Mouse (Mus musculus): ENCODE results near the gene Pbld1. TPM values are rescaled to one million over a fixed set of nuclear protein-coding genes. Genes with fewer than 3 reads are reported as not detected.

Pbld1 gene
- polyA plus RNA-seq, 1 experiment from 2014 or later: 6.9 TPM

DNA sequence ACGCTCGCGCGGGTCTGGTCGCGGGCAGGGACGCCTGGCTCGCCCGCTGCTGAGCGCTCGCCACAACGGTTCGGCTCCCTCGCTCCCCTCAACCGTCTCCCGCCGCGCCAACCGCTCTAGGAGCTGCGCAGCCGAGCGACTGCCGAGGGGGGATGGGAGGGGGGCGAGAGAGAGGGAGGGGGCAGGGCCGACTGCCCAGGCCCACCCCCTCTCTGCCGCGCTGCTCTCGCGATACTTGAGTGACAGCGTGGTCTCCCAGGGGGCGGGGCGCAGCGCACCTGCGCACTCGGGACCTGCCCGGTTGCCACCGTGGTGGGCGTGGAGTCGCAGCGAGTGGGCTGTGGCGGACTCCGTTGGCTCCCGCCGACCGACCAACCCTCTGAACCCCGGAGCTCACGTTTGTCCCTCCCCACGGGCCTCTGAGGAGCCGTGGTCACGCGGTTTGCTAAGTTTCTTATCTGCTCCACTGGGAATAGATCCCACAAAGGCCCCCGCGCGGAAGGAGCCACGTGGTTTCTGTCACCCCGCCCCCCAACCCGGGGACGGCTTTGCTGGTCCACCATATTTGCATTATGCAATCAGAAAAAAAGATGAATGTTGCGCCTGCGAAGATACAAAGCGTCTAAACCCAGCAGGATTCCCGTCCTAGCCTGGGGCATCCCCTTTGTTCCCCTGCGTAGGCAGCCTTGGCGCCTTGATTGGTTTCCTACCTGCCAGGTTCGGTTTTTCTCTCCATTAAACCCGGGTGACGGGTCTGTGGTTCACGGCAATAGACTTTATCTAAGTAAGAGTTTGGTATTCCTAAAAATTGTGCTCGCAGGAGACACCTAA, 36.0 kb upstream of the Pbld1 start, which contains the start of the genes Hnrnph3 and Pbld2:
Gene Hnrnph3 (minus strand): TSS at position 469 of the 831 bp plus-strand sequence.
Gene Pbld2 (plus strand): TSS at position 567 of the 831 bp plus-strand sequence.
- WGBS: under 1% methylated on average over 63 of the region's 69 CpGs
- ATAC-seq (ENCODE audit: insufficient read depth, low FRiP score): peak; percentile 94

DNA sequence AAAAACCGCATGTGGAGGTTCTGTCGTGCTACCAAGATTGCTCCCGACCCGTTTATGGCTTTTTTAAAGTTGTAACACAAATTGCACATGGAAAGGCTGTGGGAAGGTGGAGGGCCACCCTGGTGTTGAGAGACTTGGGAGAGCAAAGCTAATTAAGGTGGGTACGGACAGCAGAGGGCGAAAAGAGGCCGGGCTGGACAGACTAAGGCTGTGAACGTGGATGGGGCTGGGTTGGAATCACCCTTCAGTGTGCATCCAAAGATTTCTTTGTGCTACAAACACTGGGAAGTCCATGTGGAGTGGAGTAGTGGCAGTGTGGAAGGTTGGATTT, 35.4 kb upstream of the Pbld1 start:
- no peaks in the 10 kb centered on the region for H3K36me3 ChIP-seq (ENCODE audit: control insufficient read depth, insufficient read depth, low read length)
- peak; percentile 48 for ATAC-seq (ENCODE audit: insufficient read depth, low FRiP score)
- no peaks in the 10 kb centered on the region for H3K27me3 ChIP-seq (ENCODE audit: control insufficient read depth, insufficient read depth, low read length)
- peaks cover 20% of the 10 kb centered on the region for H3K4me1 ChIP-seq (ENCODE audit: control insufficient read depth, insufficient read depth, low read length)
- H3K9me3 ChIP-seq (replicated peaks; ENCODE audit: control insufficient read depth, low read length): no peaks in the 10 kb centered on the region
- H3K9ac ChIP-seq (ENCODE audit: low read length): peak overlapping the region; percentile 84
- WGBS: 0% methylated on average over 8 of the region's 8 CpGs
- peak overlapping the region; percentile 99 for H3K27ac ChIP-seq (ENCODE audit: low read length)
- peak overlapping the region; percentile 96 for H3K4me3 ChIP-seq (replicated peaks; ENCODE audit: low read length)
- peak overlapping the region; percentile 76 for H3K4me2 ChIP-seq (ENCODE audit: low read depth, low read length)

More for the DNA sequence above, 36.0 kb upstream of the Pbld1 start, which contains the start of the genes Hnrnph3 and Pbld2:
- no peaks in the 10 kb centered on the region for H3K27me3 ChIP-seq (ENCODE audit: control insufficient read depth, insufficient read depth, low read length)
- H3K4me2 ChIP-seq (ENCODE audit: low read depth, low read length): peak within 1 kb of the TSS; percentile 76
- H3K9ac ChIP-seq (ENCODE audit: low read length): peak within 1 kb of the TSS; percentile 99
- peak within 1 kb of the TSS; percentile 96 for H3K4me3 ChIP-seq (replicated peaks; ENCODE audit: low read length)
- peaks cover 20% of the 10 kb centered on the region for H3K4me1 ChIP-seq (ENCODE audit: control insufficient read depth, insufficient read depth, low read length)
- no peaks in the 10 kb centered on the region for H3K9me3 ChIP-seq (replicated peaks; ENCODE audit: control insufficient read depth, low read length)
- peak within 1 kb of the TSS; percentile 100 for H3K27ac ChIP-seq (ENCODE audit: low read length)
- H3K36me3 ChIP-seq (ENCODE audit: control insufficient read depth, insufficient read depth, low read length): no peaks in the 10 kb centered on the region

DNA sequence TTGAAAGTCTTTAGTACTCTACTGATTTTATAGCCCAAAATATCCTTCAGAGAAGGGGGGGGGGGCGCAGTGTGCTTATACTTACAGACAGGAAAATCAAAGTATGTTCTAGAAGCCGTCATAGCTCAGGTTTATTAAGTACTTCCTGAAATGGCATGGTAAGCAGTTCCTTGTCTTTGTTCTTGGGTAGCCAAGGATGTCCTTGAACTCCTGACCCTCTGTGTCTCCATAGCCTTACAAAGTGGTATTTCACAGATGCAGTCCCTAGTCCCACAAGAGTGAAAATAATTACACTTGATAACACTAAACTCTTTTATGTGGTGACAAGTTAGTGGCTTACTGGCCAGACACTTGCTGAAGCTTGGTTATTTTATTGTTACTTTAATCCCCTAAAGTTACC, 34.9 kb upstream of the Pbld1 start:
- peak overlapping the region; percentile 99 for H3K27ac ChIP-seq (ENCODE audit: low read length)
- 31% methylated on average over 2 of the region's 2 CpGs for WGBS
- H3K9me3 ChIP-seq (replicated peaks; ENCODE audit: control insufficient read depth, low read length): no peaks in the 10 kb centered on the region
- peaks cover 20% of the 10 kb centered on the region for H3K4me1 ChIP-seq (ENCODE audit: control insufficient read depth, insufficient read depth, low read length)
- peak overlapping the region; percentile 96 for H3K4me3 ChIP-seq (replicated peaks; ENCODE audit: low read length)
- no peaks in the 10 kb centered on the region for H3K27me3 ChIP-seq (ENCODE audit: control insufficient read depth, insufficient read depth, low read length)
- ATAC-seq (ENCODE audit: insufficient read depth, low FRiP score): no peak
- peak overlapping the region; percentile 76 for H3K4me2 ChIP-seq (ENCODE audit: low read depth, low read length)
- peak overlapping the region; percentile 84 for H3K9ac ChIP-seq (ENCODE audit: low read length)
- H3K36me3 ChIP-seq (ENCODE audit: control insufficient read depth, insufficient read depth, low read length): no peaks in the 10 kb centered on the region

DNA sequence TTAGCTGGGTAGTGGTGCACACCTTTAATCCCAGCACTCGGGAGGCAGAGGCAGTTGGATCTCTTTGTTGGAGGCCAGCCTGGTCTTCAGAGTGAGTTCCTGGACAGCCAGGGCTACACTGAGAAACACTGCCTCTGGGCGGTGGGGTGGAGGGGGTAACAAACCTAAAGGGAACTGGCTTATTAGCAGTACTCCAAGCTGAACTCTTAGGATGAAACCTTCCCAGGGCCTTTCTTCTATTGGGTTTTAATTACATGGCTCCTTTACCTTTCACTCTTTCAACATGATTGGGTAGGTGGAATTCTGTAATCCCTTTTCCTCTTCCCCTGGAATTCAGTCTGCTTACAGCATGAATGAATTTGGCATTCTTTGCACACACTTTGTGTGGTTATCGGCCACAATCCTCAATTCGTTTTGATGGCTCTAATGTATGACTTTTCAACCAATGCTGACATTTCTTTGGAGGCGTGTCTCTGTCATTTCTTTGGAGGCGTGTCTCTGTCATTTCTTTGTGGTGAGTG, 34.4 kb upstream of the Pbld1 start:
- H3K4me3 ChIP-seq (replicated peaks; ENCODE audit: low read length): no peak overlapping the region; the same call in 1 of the 2 replicates
- H3K36me3 ChIP-seq (ENCODE audit: control insufficient read depth, insufficient read depth, low read length): no peaks in the 10 kb centered on the region
- ATAC-seq (ENCODE audit: insufficient read depth, low FRiP score): no peak
- no peaks in the 10 kb centered on the region for H3K9me3 ChIP-seq (replicated peaks; ENCODE audit: control insufficient read depth, low read length)
- H3K27ac ChIP-seq (ENCODE audit: low read length): peak overlapping the region; percentile 99; the same call in 1 of the 2 replicates
- WGBS: 59% methylated on average over 6 of the region's 6 CpGs
- no peaks in the 10 kb centered on the region for H3K27me3 ChIP-seq (ENCODE audit: control insufficient read depth, insufficient read depth, low read length)
- no peak overlapping the region for H3K9ac ChIP-seq (ENCODE audit: low read length)
- H3K4me2 ChIP-seq (ENCODE audit: low read depth, low read length): 0 out of 2 replicates have a peak overlapping the region, but pooled peaks have one; percentile 76
- H3K4me1 ChIP-seq (ENCODE audit: control insufficient read depth, insufficient read depth, low read length): peaks cover 20% of the 10 kb centered on the region

DNA sequence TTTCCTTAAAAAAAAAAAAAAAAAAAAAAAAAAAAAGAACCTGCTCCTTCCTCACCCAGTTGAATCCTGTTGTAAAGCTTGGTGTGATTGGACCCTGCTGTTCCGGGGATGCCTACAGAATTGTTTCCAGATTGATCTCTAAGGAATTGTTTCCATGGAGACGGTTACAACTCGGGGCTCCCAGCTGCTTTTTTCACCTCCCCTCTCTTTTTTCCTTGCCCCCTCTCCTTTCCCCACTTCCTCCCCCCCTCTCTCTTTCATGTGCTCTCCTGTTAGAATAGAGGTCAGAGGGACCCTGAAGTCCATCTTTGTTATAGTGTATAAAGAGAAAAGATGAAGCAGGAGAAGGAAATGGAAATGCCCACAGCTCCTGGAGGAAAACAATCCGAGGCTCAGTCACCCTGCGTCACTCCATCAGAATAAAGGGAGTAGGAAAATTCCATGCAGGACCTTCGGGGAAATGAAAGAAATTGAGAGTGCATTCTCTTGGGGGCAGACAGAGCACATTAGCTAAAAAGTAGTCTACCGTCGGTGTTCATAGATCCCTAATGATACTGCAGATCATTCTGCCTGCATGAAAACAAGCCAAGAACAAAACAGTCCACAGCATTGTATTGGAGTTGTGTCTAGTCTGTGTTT, 33.7 kb upstream of the Pbld1 start:
- H3K36me3 ChIP-seq (ENCODE audit: control insufficient read depth, insufficient read depth, low read length): no peaks in the 10 kb centered on the region
- no peak overlapping the region for H3K4me3 ChIP-seq (replicated peaks; ENCODE audit: low read length)
- no peak for ATAC-seq (ENCODE audit: insufficient read depth, low FRiP score)
- no peak overlapping the region for H3K27ac ChIP-seq (ENCODE audit: low read length)
- H3K4me2 ChIP-seq (ENCODE audit: low read depth, low read length): no peak overlapping the region
- H3K9ac ChIP-seq (ENCODE audit: low read length): no peak overlapping the region
- WGBS: 53% methylated on average over 8 of the region's 8 CpGs
- no peaks in the 10 kb centered on the region for H3K27me3 ChIP-seq (ENCODE audit: control insufficient read depth, insufficient read depth, low read length)
- H3K9me3 ChIP-seq (replicated peaks; ENCODE audit: control insufficient read depth, low read length): no peaks in the 10 kb centered on the region
- H3K4me1 ChIP-seq (ENCODE audit: control insufficient read depth, insufficient read depth, low read length): peaks cover 16% of the 10 kb centered on the region

DNA sequence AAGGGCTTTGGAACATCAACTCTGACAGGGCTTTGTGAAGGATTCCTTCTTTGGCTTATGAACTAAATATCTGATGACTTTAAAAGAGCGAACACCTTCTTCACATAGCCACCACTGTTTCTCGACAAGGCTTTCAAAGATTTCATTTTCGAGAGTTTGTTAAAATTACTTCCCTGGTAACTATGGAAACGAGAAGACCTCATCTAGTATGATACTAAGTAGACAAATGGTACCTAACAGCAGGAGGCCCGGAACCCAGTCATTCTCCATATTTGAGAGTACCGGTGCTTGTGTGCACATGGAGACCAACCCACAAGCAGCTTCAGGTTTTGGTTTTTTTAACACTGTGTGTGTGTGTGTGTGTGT, 33.2 kb upstream of the Pbld1 start:
- Histone ChIP-seq H3K27ac (ENCODE audit: low read length) (no peak overlapping the region), H3K4me1 (ENCODE audit: control insufficient read depth, insufficient read depth, low read length) (peaks cover 12% of the 10 kb centered on the region), H3K4me2 (ENCODE audit: low read depth, low read length) (no peak overlapping the region), H3K36me3 (ENCODE audit: control insufficient read depth, insufficient read depth, low read length) (no peaks in the 10 kb centered on the region), H3K27me3 (ENCODE audit: control insufficient read depth, insufficient read depth, low read length) (no peaks in the 10 kb centered on the region), H3K9ac (ENCODE audit: low read length) (no peak overlapping the region), H3K4me3 (replicated peaks; ENCODE audit: low read length) (no peak overlapping the region), H3K9me3 (replicated peaks; ENCODE audit: control insufficient read depth, low read length) (no peaks in the 10 kb centered on the region)
- 86% methylated on average over 6 of the region's 6 CpGs for WGBS
- no peak for ATAC-seq (ENCODE audit: insufficient read depth, low FRiP score)

DNA sequence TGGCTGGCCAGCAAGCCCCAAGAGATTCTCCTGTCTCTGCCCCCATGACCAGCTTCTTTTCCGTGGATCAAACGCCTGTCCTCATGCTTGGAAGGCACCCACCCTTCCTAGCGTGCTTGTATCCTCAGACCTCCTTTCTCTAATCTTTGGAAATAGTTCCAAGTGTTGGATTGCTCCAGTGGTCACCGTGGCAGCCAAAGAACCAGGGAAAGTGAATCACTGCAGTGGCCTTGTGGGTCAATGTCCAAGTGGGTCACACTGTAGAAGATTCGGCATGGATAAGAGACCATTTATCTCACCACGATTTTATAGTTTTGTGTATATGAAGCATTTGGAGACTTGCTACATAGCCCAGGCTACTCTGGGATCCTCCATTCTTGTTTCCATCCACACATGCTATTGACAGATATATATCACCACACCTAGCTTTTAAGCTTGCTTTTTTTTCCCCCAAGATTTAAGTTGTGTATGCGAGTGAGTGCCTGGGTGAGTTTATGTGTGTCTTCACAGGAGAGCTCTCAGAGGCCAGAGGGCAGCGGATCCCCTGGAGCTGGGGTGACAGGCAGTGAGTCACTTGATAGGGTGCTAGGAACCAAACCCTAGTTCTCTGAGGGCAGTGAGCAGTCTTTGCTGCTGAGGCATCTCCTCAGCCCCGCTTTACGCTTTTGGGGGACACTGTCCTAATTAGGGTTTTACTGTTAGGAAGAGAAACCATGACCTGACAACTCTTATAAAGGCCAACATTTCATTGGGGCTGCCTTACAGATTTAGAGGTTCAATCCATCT, 32.4 kb upstream of the Pbld1 start:
- no peak overlapping the region for H3K4me3 ChIP-seq (replicated peaks; ENCODE audit: low read length)
- no peak overlapping the region for H3K9ac ChIP-seq (ENCODE audit: low read length)
- H3K27me3 ChIP-seq (ENCODE audit: control insufficient read depth, insufficient read depth, low read length): no peaks in the 10 kb centered on the region
- no peak overlapping the region for H3K27ac ChIP-seq (ENCODE audit: low read length)
- no peaks in the 10 kb centered on the region for H3K36me3 ChIP-seq (ENCODE audit: control insufficient read depth, insufficient read depth, low read length)
- H3K9me3 ChIP-seq (replicated peaks; ENCODE audit: control insufficient read depth, low read length): no peaks in the 10 kb centered on the region
- H3K4me1 ChIP-seq (ENCODE audit: control insufficient read depth, insufficient read depth, low read length): peaks cover 9% of the 10 kb centered on the region
- H3K4me2 ChIP-seq (ENCODE audit: low read depth, low read length): no peak overlapping the region
- no peak for ATAC-seq (ENCODE audit: insufficient read depth, low FRiP score)
- 93% methylated on average over 10 of the region's 10 CpGs for WGBS

DNA sequence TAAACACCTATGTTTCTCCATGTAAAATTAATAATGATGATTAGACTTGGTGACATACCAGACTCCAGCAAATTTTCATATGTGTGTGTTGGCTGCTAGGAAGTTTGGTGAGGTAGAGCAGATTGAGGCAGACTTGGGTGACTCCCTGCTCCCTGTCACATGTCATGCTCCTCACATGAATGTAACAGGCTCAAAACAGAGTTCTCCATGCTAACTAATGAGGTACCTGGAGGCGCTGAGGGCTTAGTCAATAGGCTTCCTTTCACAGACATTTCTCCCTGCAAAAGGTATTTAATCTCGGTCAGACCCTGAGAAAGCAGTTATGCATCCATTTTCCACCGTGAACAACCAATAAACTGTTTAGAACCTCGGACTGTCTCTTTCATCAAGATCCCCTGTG, 31.6 kb upstream of the Pbld1 start:
- Histone ChIP-seq H3K4me2 (ENCODE audit: low read depth, low read length) (no peak overlapping the region), H3K36me3 (ENCODE audit: control insufficient read depth, insufficient read depth, low read length) (no peaks in the 10 kb centered on the region), H3K4me1 (ENCODE audit: control insufficient read depth, insufficient read depth, low read length) (peaks cover 9% of the 10 kb centered on the region), H3K4me3 (replicated peaks; ENCODE audit: low read length) (no peak overlapping the region), H3K9me3 (replicated peaks; ENCODE audit: control insufficient read depth, low read length) (no peaks in the 10 kb centered on the region), H3K27me3 (ENCODE audit: control insufficient read depth, insufficient read depth, low read length) (no peaks in the 10 kb centered on the region), H3K9ac (ENCODE audit: low read length) (no peak overlapping the region), H3K27ac (ENCODE audit: low read length) (no peak overlapping the region)
- no peak for ATAC-seq (ENCODE audit: insufficient read depth, low FRiP score)
- 79% methylated on average over 4 of the region's 4 CpGs for WGBS
